Mouse (Mus musculus): Measurements from ENCODE around the gene Inf2. TPM values are rescaled to one million over a fixed set of nuclear protein-coding genes. Genes with fewer than 3 reads are reported as not detected.

Gene Inf2
- 0.20 and 2.1 TPM in 2 replicates for polyA plus RNA-seq (2014; fragmentation: Nextera tagmentation; extraction: Ambion mirVana)

GRCm38 (mm10) chr12:112588426-112589256 is at the start of gene Inf2:
Inf2 (plus strand) TSS chr12:112588784.
- H3K36me3 ChIP-seq (ENCODE audit: control insufficient read depth, insufficient read depth, low read length) = no peaks in the 10 kb centered on the region
- H3K4me3 ChIP-seq (ENCODE audit: low read depth, low read length) = peak within 1 kb of the TSS; percentile 42
- under 1% methylated on average over 56 of the region's 60 CpGs for WGBS
- peak; percentile 83 for ATAC-seq (ENCODE audit: low read depth)
- peak within 1 kb of the TSS; percentile 84 for H3K4me2 ChIP-seq (ENCODE audit: low read depth, low read length)
- 0 out of 2 replicates have a peak, but pooled peaks cover 3% of the 10 kb centered on the region for H3K27me3 ChIP-seq (ENCODE audit: control insufficient read depth, insufficient read depth, low read length)
- H3K9me3 ChIP-seq (ENCODE audit: control insufficient read depth, low read length) = no peaks in the 10 kb centered on the region
- H3K27ac ChIP-seq (ENCODE audit: low read depth, low read length) = no peak within 1 kb of the TSS
- peaks cover 14% of the 10 kb centered on the region; the same call in 1 of the 2 replicates for H3K4me1 ChIP-seq (ENCODE audit: control insufficient read depth, insufficient read depth, low read length)
- H3K9ac ChIP-seq (replicated peaks; ENCODE audit: low read depth, low read length) = peak within 1 kb of the TSS; percentile 50

- no peaks in the 10 kb centered on the region for H3K36me3 ChIP-seq (ENCODE audit: control insufficient read depth, insufficient read depth, low read length)
These were observed 49.1 kb upstream of the Inf2 start for GRCm38 (mm10) chr12:112539466-112539965.

GRCm38 (mm10) chr12:112540321-112540720 is 48.3 kb upstream of the Inf2 start:
- no peak for ATAC-seq (ENCODE audit: low read depth)
- WGBS = 91% methylated on average over 12 of the region's 12 CpGs

More at GRCm38 (mm10) chr12:112539466-112539965, 49.1 kb upstream of the Inf2 start:
- Histone ChIP-seq H3K27ac (ENCODE audit: low read depth, low read length) (no peak overlapping the region), H3K4me3 (ENCODE audit: low read depth, low read length) (no peak overlapping the region), H3K9ac (replicated peaks; ENCODE audit: low read depth, low read length) (no peak overlapping the region), H3K4me2 (ENCODE audit: low read depth, low read length) (no peak overlapping the region), H3K27me3 (ENCODE audit: control insufficient read depth, insufficient read depth, low read length) (no peaks in the 10 kb centered on the region), H3K4me1 (ENCODE audit: control insufficient read depth, insufficient read depth, low read length) (peaks cover 15% of the 10 kb centered on the region), H3K9me3 (ENCODE audit: control insufficient read depth, low read length) (no peaks in the 10 kb centered on the region)
- no peak for ATAC-seq (ENCODE audit: low read depth)
- 91% methylated on average over 7 of the region's 7 CpGs for WGBS

GRCm38 (mm10) chr12:112541483-112542091 is 47.0 kb upstream of the Inf2 start:
- no peaks in the 10 kb centered on the region for H3K36me3 ChIP-seq (ENCODE audit: control insufficient read depth, insufficient read depth, low read length)
- H3K4me3 ChIP-seq (ENCODE audit: low read depth, low read length) = no peak overlapping the region
- H3K4me2 ChIP-seq (ENCODE audit: low read depth, low read length) = no peak overlapping the region
- H3K4me1 ChIP-seq (ENCODE audit: control insufficient read depth, insufficient read depth, low read length) = peaks cover 15% of the 10 kb centered on the region
- ATAC-seq (ENCODE audit: low read depth) = no peak
- no peak overlapping the region for H3K9ac ChIP-seq (replicated peaks; ENCODE audit: low read depth, low read length)
- no peaks in the 10 kb centered on the region for H3K9me3 ChIP-seq (ENCODE audit: control insufficient read depth, low read length)
- 17% methylated on average over 8 of the region's 8 CpGs for whole genome bisulfite sequencing
- no peak overlapping the region for H3K27ac ChIP-seq (ENCODE audit: low read depth, low read length)
- no peaks in the 10 kb centered on the region for H3K27me3 ChIP-seq (ENCODE audit: control insufficient read depth, insufficient read depth, low read length)

More at GRCm38 (mm10) chr12:112540321-112540720, 48.3 kb upstream of the Inf2 start:
- H3K27ac ChIP-seq (ENCODE audit: low read depth, low read length) = no peak overlapping the region
- peaks cover 15% of the 10 kb centered on the region for H3K4me1 ChIP-seq (ENCODE audit: control insufficient read depth, insufficient read depth, low read length)
- no peak overlapping the region for H3K4me3 ChIP-seq (ENCODE audit: low read depth, low read length)
- H3K27me3 ChIP-seq (ENCODE audit: control insufficient read depth, insufficient read depth, low read length) = no peaks in the 10 kb centered on the region
- H3K9me3 ChIP-seq (ENCODE audit: control insufficient read depth, low read length) = no peaks in the 10 kb centered on the region
- H3K4me2 ChIP-seq (ENCODE audit: low read depth, low read length) = no peak overlapping the region
- H3K9ac ChIP-seq (replicated peaks; ENCODE audit: low read depth, low read length) = no peak overlapping the region
- H3K36me3 ChIP-seq (ENCODE audit: control insufficient read depth, insufficient read depth, low read length) = no peaks in the 10 kb centered on the region

GRCm38 (mm10) chr12:112542257-112542919 is 46.2 kb upstream of the Inf2 start:
- ATAC-seq (ENCODE audit: low read depth) = peak; percentile 44; the same call in 1 of the 2 replicates
- peaks cover 15% of the 10 kb centered on the region for H3K4me1 ChIP-seq (ENCODE audit: control insufficient read depth, insufficient read depth, low read length)
- H3K27ac ChIP-seq (ENCODE audit: low read depth, low read length) = no peak overlapping the region
- no peaks in the 10 kb centered on the region for H3K36me3 ChIP-seq (ENCODE audit: control insufficient read depth, insufficient read depth, low read length)
- H3K4me2 ChIP-seq (ENCODE audit: low read depth, low read length) = no peak overlapping the region
- H3K9ac ChIP-seq (replicated peaks; ENCODE audit: low read depth, low read length) = peak overlapping the region; percentile 21; the same call in 1 of the 2 replicates
- no peaks in the 10 kb centered on the region for H3K9me3 ChIP-seq (ENCODE audit: control insufficient read depth, low read length)
- H3K4me3 ChIP-seq (ENCODE audit: low read depth, low read length) = no peak overlapping the region
- no peaks in the 10 kb centered on the region for H3K27me3 ChIP-seq (ENCODE audit: control insufficient read depth, insufficient read depth, low read length)
- 48% methylated on average over 13 of the region's 13 CpGs for WGBS

- peak overlapping the region; percentile 21; the same call in 1 of the 2 replicates for H3K9ac ChIP-seq (replicated peaks; ENCODE audit: low read depth, low read length)
- H3K4me1 ChIP-seq (ENCODE audit: control insufficient read depth, insufficient read depth, low read length) = peaks cover 15% of the 10 kb centered on the region
- ATAC-seq (ENCODE audit: low read depth) = peak; percentile 80; the same call in 1 of the 2 replicates
- 3% methylated on average over 11 of the region's 11 CpGs for WGBS
- no peaks in the 10 kb centered on the region for H3K9me3 ChIP-seq (ENCODE audit: control insufficient read depth, low read length)
- no peak overlapping the region for H3K4me2 ChIP-seq (ENCODE audit: low read depth, low read length)
- H3K36me3 ChIP-seq (ENCODE audit: control insufficient read depth, insufficient read depth, low read length) = no peaks in the 10 kb centered on the region
- no peak overlapping the region for H3K4me3 ChIP-seq (ENCODE audit: low read depth, low read length)
- H3K27ac ChIP-seq (ENCODE audit: low read depth, low read length) = no peak overlapping the region
- no peaks in the 10 kb centered on the region for H3K27me3 ChIP-seq (ENCODE audit: control insufficient read depth, insufficient read depth, low read length)
These were observed 45.7 kb upstream of the Inf2 start for GRCm38 (mm10) chr12:112542920-112543300.

GRCm38 (mm10) chr12:112543941-112544340 is 44.6 kb upstream of the Inf2 start:
- Histone ChIP-seq H3K27me3 (ENCODE audit: control insufficient read depth, insufficient read depth, low read length) (no peaks in the 10 kb centered on the region), H3K9ac (replicated peaks; ENCODE audit: low read depth, low read length) (no peak overlapping the region), H3K27ac (ENCODE audit: low read depth, low read length) (no peak overlapping the region), H3K36me3 (ENCODE audit: control insufficient read depth, insufficient read depth, low read length) (no peaks in the 10 kb centered on the region), H3K4me2 (ENCODE audit: low read depth, low read length) (no peak overlapping the region), H3K4me3 (ENCODE audit: low read depth, low read length) (no peak overlapping the region), H3K9me3 (ENCODE audit: control insufficient read depth, low read length) (no peaks in the 10 kb centered on the region), H3K4me1 (ENCODE audit: control insufficient read depth, insufficient read depth, low read length) (peaks cover 15% of the 10 kb centered on the region)
- ATAC-seq (ENCODE audit: low read depth) = no peak
- WGBS = 76% methylated on average over 9 of the region's 9 CpGs

GRCm38 (mm10) chr12:112544946-112545701 is 43.5 kb upstream of the Inf2 start:
- ATAC-seq (ENCODE audit: low read depth) = no peak
- no peak overlapping the region for H3K27ac ChIP-seq (ENCODE audit: low read depth, low read length)
- no peaks in the 10 kb centered on the region for H3K27me3 ChIP-seq (ENCODE audit: control insufficient read depth, insufficient read depth, low read length)
- WGBS = 37% methylated on average over 12 of the region's 12 CpGs
- H3K9ac ChIP-seq (replicated peaks; ENCODE audit: low read depth, low read length) = no peak overlapping the region
- no peak overlapping the region for H3K4me2 ChIP-seq (ENCODE audit: low read depth, low read length)
- H3K9me3 ChIP-seq (ENCODE audit: control insufficient read depth, low read length) = no peaks in the 10 kb centered on the region
- peaks cover 15% of the 10 kb centered on the region for H3K4me1 ChIP-seq (ENCODE audit: control insufficient read depth, insufficient read depth, low read length)
- no peaks in the 10 kb centered on the region for H3K36me3 ChIP-seq (ENCODE audit: control insufficient read depth, insufficient read depth, low read length)
- no peak overlapping the region for H3K4me3 ChIP-seq (ENCODE audit: low read depth, low read length)
